Mouse (Mus musculus) spleen, adult 2 months (tissue): ENCODE data around the gene Lrrc74a.

Experiments used
- CTCF ChIP-seq: fragments of 200-500 bp; IDR thresholded peaks from 2 replicates; pipeline ENCODE4 v1.5.1; 2011; ENCODE audit warnings: mild to moderate bottlenecking, inconsistent platforms; ENCODE audit not compliant: insufficient read depth, insufficient read length, insufficient replicate concordance; ENCODE audit errors: extremely low read depth
- POLR2A ChIP-seq: fragments of 200-500 bp; IDR thresholded peaks from 2 replicates; pipeline ENCODE4 v1.6.1; 2011; ENCODE audit warnings: low read depth, low read length, inconsistent platforms

- TF ChIP-seq CTCF (no peak), POLR2A (no peak)
Observed at GRCm38 (mm10) chr12:86697996-86698395, 36.2 kb upstream of the Lrrc74a start.
